12 mouse cellular contexts compared by ENCODE assay signal in the genomic region with DNA sequence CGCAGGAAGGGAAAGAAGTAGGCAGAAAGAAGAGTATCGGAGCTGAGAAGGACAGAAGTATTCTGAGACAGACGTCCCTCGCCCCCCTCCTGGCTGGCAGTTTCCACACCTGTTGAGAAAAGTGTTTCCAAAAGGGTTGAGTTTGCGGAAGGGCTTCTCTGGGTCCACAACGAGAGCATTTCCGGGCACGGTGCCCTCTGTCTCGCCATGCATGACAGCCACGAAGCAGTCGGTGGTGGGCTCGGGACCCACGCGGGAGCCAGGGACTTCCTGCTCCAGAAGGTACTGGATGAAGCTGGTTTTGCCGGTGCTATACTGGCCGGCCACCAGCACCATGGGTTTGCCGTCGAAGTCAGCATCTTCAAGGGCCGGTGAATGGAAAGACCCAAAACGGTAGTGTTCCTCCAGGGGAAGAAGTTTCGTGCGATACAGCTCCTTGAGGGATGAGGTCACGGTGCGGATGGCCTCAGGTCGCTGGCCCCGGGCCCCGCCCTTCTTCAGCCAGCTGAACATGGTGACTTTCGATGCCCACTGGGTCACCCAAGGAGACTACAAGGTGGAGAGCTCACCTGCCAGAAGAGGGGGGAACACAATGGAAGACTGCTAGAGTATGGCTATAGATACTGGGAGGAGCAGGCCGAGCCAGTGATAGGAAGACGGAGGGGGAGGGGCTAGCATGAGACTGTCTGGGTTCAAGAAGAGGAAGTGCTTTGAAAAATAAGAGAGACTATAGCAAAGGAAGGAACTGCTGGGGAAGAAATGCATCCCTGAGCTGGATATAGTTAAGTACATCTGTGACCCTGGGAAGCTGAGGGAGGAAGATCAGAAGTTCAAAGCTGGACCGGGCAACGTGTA. TPM values are rescaled to one million over a fixed set of nuclear protein-coding genes. Genes with fewer than 3 reads are reported as not detected.
DNase-seq lines count a peak whose midpoint lies in the region; ATAC-seq and TF ChIP-seq lines count a peak whose summit lies in the region.
"Had no signal": no experiment of that assay in that cellular context is flagged by ENCODE, and none has a peak within 500 bp of the region (broad histone marks: within the 10 kb centered on the region; RNA-seq: fewer than 3 reads in every experiment).

No protein-coding gene starts in this region.

- H3K4me3 ChIP-seq in heart, embryonic 16.5 days (ENCODE audit: low read length) = peak overlapping the region; percentile 63
- H3K4me3 ChIP-seq in intestine, embryonic 15.5 days (replicated peaks) = no peak overlapping the region
- no peak overlapping the region for H3K4me3 ChIP-seq in stomach, postnatal 0 days (ENCODE audit: low read depth, low read length)

- no peak for DNase-seq in heart, postnatal 14 days
- DNase-seq in spleen, postnatal 36 days (ENCODE audit: low spot score in 2 of 2) = peak; percentile 67 to 71
- no peak for DNase-seq in spleen, postnatal 4 days (ENCODE audit: low spot score in 2 of 2)
- no peak for DNase-seq in stomach, postnatal 0 days (ENCODE audit: low spot score)
- DNase-seq in cerebellum, adult 18-20 months = no peak
- DNase-seq in Muller cell, postnatal 12 days (ENCODE audit: inconsistent ontology term) = no peak
- DNase-seq: adrenal gland, postnatal 14 days; cerebellum, postnatal 10 days; liver; midbrain, embryonic 14.5 days had no signal

- H3K27me3 ChIP-seq in heart, embryonic 16.5 days (ENCODE audit: control insufficient read depth, insufficient read depth, low read length) = no peaks in the 10 kb centered on the region
- no peaks in the 10 kb centered on the region for H3K27me3 ChIP-seq in intestine, embryonic 15.5 days (replicated peaks)
- no peaks in the 10 kb centered on the region for H3K27me3 ChIP-seq in stomach, postnatal 0 days (ENCODE audit: control insufficient read depth, insufficient read depth, low read length)

- peak overlapping the region; percentile 54 for H3K9ac ChIP-seq in heart, embryonic 16.5 days (ENCODE audit: low read length)
- H3K9ac ChIP-seq in intestine, embryonic 15.5 days = no peak overlapping the region
- no peak overlapping the region for H3K9ac ChIP-seq in stomach, postnatal 0 days (ENCODE audit: low read length)

- no peaks in the 10 kb centered on the region for H3K9me3 ChIP-seq in heart, embryonic 16.5 days (replicated peaks; ENCODE audit: control insufficient read depth, low read length)
- H3K9me3 ChIP-seq in intestine, embryonic 15.5 days = no peaks in the 10 kb centered on the region
- no peaks in the 10 kb centered on the region for H3K9me3 ChIP-seq in stomach, postnatal 0 days (ENCODE audit: control insufficient read depth, low read length)

- peaks cover 44% of the 10 kb centered on the region for H3K4me1 ChIP-seq in heart, embryonic 16.5 days (ENCODE audit: control insufficient read depth, insufficient read depth, low read length)
- peaks cover 48% of the 10 kb centered on the region for H3K4me1 ChIP-seq in intestine, embryonic 15.5 days (replicated peaks)
- H3K4me1 ChIP-seq in stomach, postnatal 0 days (replicated peaks; ENCODE audit: control insufficient read depth, insufficient read depth) = peaks cover 4% of the 10 kb centered on the region

- peak overlapping the region; percentile 98 for H3K27ac ChIP-seq in heart, embryonic 16.5 days (ENCODE audit: low read length)
- H3K27ac ChIP-seq in intestine, embryonic 15.5 days = peak overlapping the region; percentile 91
- peak overlapping the region; percentile 90 for H3K27ac ChIP-seq in stomach, postnatal 0 days (replicated peaks)

- no peak for ATAC-seq in heart, embryonic 16.5 days (replicated peaks; ENCODE audit: extremely low read depth, insufficient read depth, low FRiP score)
- ATAC-seq in intestine, embryonic 15.5 days = no peak
- ATAC-seq in stomach, postnatal 0 days (ENCODE audit: low FRiP score, low TSS enrichment) = no peak

- H3K4me2 ChIP-seq in heart, embryonic 16.5 days (ENCODE audit: low read depth, low read length) = peak overlapping the region; percentile 68; the same call in 1 of the 2 replicates
- H3K4me2 ChIP-seq in intestine, embryonic 15.5 days (replicated peaks) = peak overlapping the region; percentile 48
- H3K4me2 ChIP-seq in stomach, postnatal 0 days (replicated peaks; ENCODE audit: low read depth) = peak overlapping the region; percentile 21; the same call in 1 of the 2 replicates

- no peak for TF ChIP-seq EP300 in stomach, postnatal 0 days (optimal IDR thresholded peaks at IDR 0.05)

- peaks cover 12% of the 10 kb centered on the region; the same call in 1 of the 2 replicates for H3K36me3 ChIP-seq in heart, embryonic 16.5 days (ENCODE audit: control insufficient read depth, insufficient read depth)
- H3K36me3 ChIP-seq in intestine, embryonic 15.5 days = 0 out of 2 replicates have a peak, but pooled peaks cover 3% of the 10 kb centered on the region
- H3K36me3 ChIP-seq in stomach, postnatal 0 days (ENCODE audit: control insufficient read depth, insufficient read depth, low read length) = no peaks in the 10 kb centered on the region; the same call in 1 of the 2 replicates

- WGBS in heart, embryonic 16.5 days = 71% methylated on average over 32 of the region's 32 CpGs
- 84% methylated on average over 32 of the region's 32 CpGs for WGBS in intestine, embryonic 15.5 days
- WGBS in stomach, postnatal 0 days = 73% methylated on average over 32 of the region's 32 CpGs

- intact Hi-C loops in heart, postnatal 14 days (cut with DNase I) = no loop called here

- no peak for TF ChIP-seq CTCF in stomach, postnatal 0 days (IDR thresholded peaks at IDR 0.05; ENCODE audit: low read depth)

RNA-seq across cellular contexts. Expression of gene Ehd2, which starts 3.3 kb away (rescaled TPM):
- polyA plus RNA-seq in heart, embryonic 16.5 days (2015; fragmentation: Nextera tagmentation; extraction: Ambion mirVana) = 61.8 and 66.7 TPM in 2 replicates
- 100 to 1,000 TPM; 172 to 182 TPM for total RNA-seq in heart, postnatal 14 days (2021)
- 42.3 and 50.9 TPM in 2 replicates for polyA plus RNA-seq in intestine, embryonic 15.5 days (2015; fragmentation: Nextera tagmentation; extraction: Ambion mirVana)
- 30.7 and 37.7 TPM in 2 replicates for polyA plus RNA-seq in stomach, postnatal 0 days (2015; fragmentation: Nextera tagmentation; extraction: Ambion mirVana)

RNA-seq across cellular contexts. Expression of gene Nop53, which starts 18.2 kb away (rescaled TPM):
- 128 and 154 TPM in 2 replicates for polyA plus RNA-seq in heart, embryonic 16.5 days (2015; fragmentation: Nextera tagmentation; extraction: Ambion mirVana)
- 100 to 1,000 TPM; 129 to 137 TPM for total RNA-seq in heart, postnatal 14 days (2021)
- polyA plus RNA-seq in intestine, embryonic 15.5 days (2015; fragmentation: Nextera tagmentation; extraction: Ambion mirVana) = 161 and 174 TPM in 2 replicates
- polyA plus RNA-seq in stomach, postnatal 0 days (2015; fragmentation: Nextera tagmentation; extraction: Ambion mirVana) = 139 and 147 TPM in 2 replicates

RNA-seq across cellular contexts. Expression of gene Selenow, which starts 41.8 kb away (rescaled TPM):
- 654 and 659 TPM in 2 replicates for polyA plus RNA-seq in heart, embryonic 16.5 days (2015; fragmentation: Nextera tagmentation; extraction: Ambion mirVana)
- total RNA-seq in heart, postnatal 14 days (2021) = 100 to 1,000 TPM; 149 to 162 TPM
- polyA plus RNA-seq in intestine, embryonic 15.5 days (2015; fragmentation: Nextera tagmentation; extraction: Ambion mirVana) = 645 and 657 TPM in 2 replicates
- polyA plus RNA-seq in stomach, postnatal 0 days (2015; fragmentation: Nextera tagmentation; extraction: Ambion mirVana) = 560 and 572 TPM in 2 replicates

Comparison
In these comparisons a context has a peak if more than half of its experiments do, and no peak if none do; other contexts are left out.
1. DNase-seq: peak in spleen, postnatal 36 days (2 of 2); none in heart, postnatal 14 days (0 of 2), spleen, postnatal 4 days (0 of 2), stomach, postnatal 0 days (single experiment), cerebellum, adult 18-20 months (0 of 2) and Muller cell, postnatal 12 days (single experiment).
2. Peak in every context shown above with its lines, with median percentiles within 50 percentile points of each other: H3K27ac ChIP-seq and H3K4me2 ChIP-seq.